Mouse (Mus musculus): ENCODE data around the gene Plk5.

- TF ChIP-seq POLR2A (IDR thresholded peaks at IDR 0.05; ENCODE audit: low read depth, low read length) (no peak), CTCF (conservative IDR thresholded peaks at IDR 0.05; ENCODE audit: insufficient read depth, insufficient read length, low read depth, low read length) (peak; percentile 86)
These were observed 16.1 kb upstream of the Plk5 start for GRCm38 (mm10) chr10:80339941-80340750.
